Mouse (Mus musculus): Measurements from ENCODE around the gene Ndrg4. TPM values are rescaled to one million over a fixed set of nuclear protein-coding genes. Genes with fewer than 3 reads are reported as not detected.

The Ndrg4 gene
- polyA plus RNA-seq, 1 experiment from 2014 or later = 397 TPM

GRCm38 (mm10) chr8:95713100-95714010 is 36.6 kb downstream of the Ndrg4 start:
- WGBS = 78% methylated on average over 19 of the region's 19 CpGs
- H3K27me3 ChIP-seq (ENCODE audit: control insufficient read depth, insufficient read depth, low read length) = no peaks in the 10 kb centered on the region
- H3K4me1 ChIP-seq (replicated peaks; ENCODE audit: control insufficient read depth, insufficient read depth, low read length) = peaks cover 13% of the 10 kb centered on the region
- H3K9ac ChIP-seq = no peak overlapping the region
- no peaks in the 10 kb centered on the region for H3K9me3 ChIP-seq (ENCODE audit: control insufficient read depth, low read length)
- 0 out of 2 replicates have a peak, but pooled peaks have one; percentile 18 for ATAC-seq (ENCODE audit: low FRiP score)
- no peak overlapping the region for H3K4me2 ChIP-seq (replicated peaks)
- no peak overlapping the region for H3K27ac ChIP-seq
- H3K4me3 ChIP-seq (replicated peaks; ENCODE audit: low read length) = no peak overlapping the region
- peak; percentile 58 for DNase-seq (ENCODE audit: low spot score)
- peaks cover 54% of the 10 kb centered on the region for H3K36me3 ChIP-seq (replicated peaks; ENCODE audit: control insufficient read depth, insufficient read depth)

- no peak for DNase-seq (ENCODE audit: low spot score)
- Histone ChIP-seq H3K36me3 (replicated peaks; ENCODE audit: control insufficient read depth, insufficient read depth) (peaks cover 54% of the 10 kb centered on the region), H3K9me3 (ENCODE audit: control insufficient read depth, low read length) (no peaks in the 10 kb centered on the region), H3K4me3 (replicated peaks; ENCODE audit: low read length) (no peak overlapping the region), H3K27me3 (ENCODE audit: control insufficient read depth, insufficient read depth, low read length) (no peaks in the 10 kb centered on the region), H3K4me2 (replicated peaks) (no peak overlapping the region), H3K9ac (no peak overlapping the region), H3K27ac (no peak overlapping the region), H3K4me1 (replicated peaks; ENCODE audit: control insufficient read depth, insufficient read depth, low read length) (peaks cover 13% of the 10 kb centered on the region)
- ATAC-seq (ENCODE audit: low FRiP score) = no peak
- 93% methylated on average over 4 of the region's 4 CpGs for WGBS
Observed at GRCm38 (mm10) chr8:95714367-95714766, 37.6 kb downstream of the Ndrg4 start.

- DNase-seq (ENCODE audit: low spot score) = no peak
- peak overlapping the region; percentile 97 for H3K4me2 ChIP-seq (replicated peaks)
- no peaks in the 10 kb centered on the region for H3K27me3 ChIP-seq (ENCODE audit: control insufficient read depth, insufficient read depth, low read length)
- H3K36me3 ChIP-seq (replicated peaks; ENCODE audit: control insufficient read depth, insufficient read depth) = peaks cover 54% of the 10 kb centered on the region
- WGBS = 85% methylated on average over 6 of the region's 6 CpGs
- no peaks in the 10 kb centered on the region for H3K9me3 ChIP-seq (ENCODE audit: control insufficient read depth, low read length)
- peaks cover 13% of the 10 kb centered on the region for H3K4me1 ChIP-seq (replicated peaks; ENCODE audit: control insufficient read depth, insufficient read depth, low read length)
- no peak overlapping the region for H3K27ac ChIP-seq
- peak overlapping the region; percentile 87 for H3K4me3 ChIP-seq (replicated peaks; ENCODE audit: low read length)
- no peak for ATAC-seq (ENCODE audit: low FRiP score)
- peak overlapping the region; percentile 85; the same call in 1 of the 2 replicates for H3K9ac ChIP-seq
Observed at GRCm38 (mm10) chr8:95714837-95715413, 38.1 kb downstream of the Ndrg4 start.

- Histone ChIP-seq H3K4me3 (replicated peaks; ENCODE audit: low read length) (peak within 1 kb of the TSS; percentile 87), H3K9ac (peak within 1 kb of the TSS; percentile 85), H3K9me3 (ENCODE audit: control insufficient read depth, low read length) (no peaks in the 10 kb centered on the region), H3K36me3 (replicated peaks; ENCODE audit: control insufficient read depth, insufficient read depth) (peaks cover 60% of the 10 kb centered on the region), H3K4me2 (replicated peaks) (peak within 1 kb of the TSS; percentile 97), H3K27me3 (ENCODE audit: control insufficient read depth, insufficient read depth, low read length) (no peaks in the 10 kb centered on the region), H3K27ac (peak within 1 kb of the TSS; percentile 74), H3K4me1 (replicated peaks; ENCODE audit: control insufficient read depth, insufficient read depth, low read length) (peaks cover 13% of the 10 kb centered on the region)
- DNase-seq (ENCODE audit: low spot score) (peak; percentile 85), ATAC-seq (ENCODE audit: low FRiP score) (peak; percentile 86)
- WGBS = under 1% methylated on average over 66 of the region's 79 CpGs
Observed at GRCm38 (mm10) chr8:95715676-95716531, 39.1 kb downstream of the Ndrg4 start, which contains the start of gene Setd6. Setd6 (plus strand) TSS chr8:95715881.

- Histone ChIP-seq H3K27me3 (ENCODE audit: control insufficient read depth, insufficient read depth, low read length) (no peaks in the 10 kb centered on the region), H3K4me2 (replicated peaks) (peak overlapping the region; percentile 97), H3K36me3 (replicated peaks; ENCODE audit: control insufficient read depth, insufficient read depth) (peaks cover 60% of the 10 kb centered on the region), H3K4me3 (replicated peaks; ENCODE audit: low read length) (peak overlapping the region; percentile 87), H3K27ac (no peak overlapping the region), H3K9me3 (ENCODE audit: control insufficient read depth, low read length) (no peaks in the 10 kb centered on the region), H3K9ac (peak overlapping the region; percentile 85), H3K4me1 (replicated peaks; ENCODE audit: control insufficient read depth, insufficient read depth, low read length) (peaks cover 13% of the 10 kb centered on the region)
- 21% methylated on average over 21 of the region's 21 CpGs for WGBS
- DNase-seq (ENCODE audit: low spot score) (no peak), ATAC-seq (ENCODE audit: low FRiP score) (no peak)
Observed at GRCm38 (mm10) chr8:95716546-95717335, 40.0 kb downstream of the Ndrg4 start.

GRCm38 (mm10) chr8:95727625-95728024 is 50.8 kb downstream of the Ndrg4 start:
- ATAC-seq (ENCODE audit: low FRiP score) (no peak), DNase-seq (ENCODE audit: low spot score) (no peak)
- no peak overlapping the region for H3K27ac ChIP-seq
- H3K36me3 ChIP-seq (replicated peaks; ENCODE audit: control insufficient read depth, insufficient read depth) = peaks cover 99% of the 10 kb centered on the region
- 96% methylated on average over 4 of the region's 4 CpGs for WGBS
- H3K9ac ChIP-seq = no peak overlapping the region
- H3K27me3 ChIP-seq (ENCODE audit: control insufficient read depth, insufficient read depth, low read length) = no peaks in the 10 kb centered on the region
- no peak overlapping the region for H3K4me2 ChIP-seq (replicated peaks)
- no peak overlapping the region for H3K4me3 ChIP-seq (replicated peaks; ENCODE audit: low read length)
- no peaks in the 10 kb centered on the region for H3K9me3 ChIP-seq (ENCODE audit: control insufficient read depth, low read length)
- H3K4me1 ChIP-seq (replicated peaks; ENCODE audit: control insufficient read depth, insufficient read depth, low read length) = no peaks in the 10 kb centered on the region

GRCm38 (mm10) chr8:95738596-95738995 is 61.8 kb downstream of the Ndrg4 start:
- Histone ChIP-seq H3K9me3 (ENCODE audit: control insufficient read depth, low read length) (no peaks in the 10 kb centered on the region), H3K27ac (no peak overlapping the region), H3K36me3 (replicated peaks; ENCODE audit: control insufficient read depth, insufficient read depth) (peaks cover 95% of the 10 kb centered on the region), H3K9ac (no peak overlapping the region), H3K4me2 (replicated peaks) (no peak overlapping the region), H3K4me3 (replicated peaks; ENCODE audit: low read length) (no peak overlapping the region), H3K27me3 (ENCODE audit: control insufficient read depth, insufficient read depth, low read length) (no peaks in the 10 kb centered on the region), H3K4me1 (replicated peaks; ENCODE audit: control insufficient read depth, insufficient read depth, low read length) (no peaks in the 10 kb centered on the region)
- DNase-seq (ENCODE audit: low spot score) (peak; percentile 55), ATAC-seq (ENCODE audit: low FRiP score) (no peak)
- WGBS = 78% methylated on average over 7 of the region's 7 CpGs

GRCm38 (mm10) chr8:95741732-95742131 is 65.0 kb downstream of the Ndrg4 start:
- H3K9me3 ChIP-seq (ENCODE audit: control insufficient read depth, low read length) = no peaks in the 10 kb centered on the region
- H3K4me3 ChIP-seq (replicated peaks; ENCODE audit: low read length) = no peak overlapping the region
- H3K4me1 ChIP-seq (replicated peaks; ENCODE audit: control insufficient read depth, insufficient read depth, low read length) = no peaks in the 10 kb centered on the region
- ATAC-seq (ENCODE audit: low FRiP score) (no peak), DNase-seq (ENCODE audit: low spot score) (no peak)
- 95% methylated on average over 7 of the region's 7 CpGs for WGBS
- no peak overlapping the region for H3K27ac ChIP-seq
- peaks cover 97% of the 10 kb centered on the region for H3K36me3 ChIP-seq (replicated peaks; ENCODE audit: control insufficient read depth, insufficient read depth)
- H3K4me2 ChIP-seq (replicated peaks) = no peak overlapping the region
- H3K27me3 ChIP-seq (ENCODE audit: control insufficient read depth, insufficient read depth, low read length) = no peaks in the 10 kb centered on the region
- H3K9ac ChIP-seq = no peak overlapping the region
